Mouse (Mus musculus) gastrocnemius, postnatal 10 days (tissue): Measurements from ENCODE around the gene Gas2. TPM values are rescaled to one million over a fixed set of nuclear protein-coding genes. Genes with fewer than 3 reads are reported as not detected.

Source experiments
- DNase-seq: peaks from one replicate; pipeline ENCODE4 v3.0.0; 2021; ENCODE audit warnings: mixed read lengths
- total RNA-seq, 2 experiments: library from RNA; stranded (reverse); gene quantifications; 2 replicates each; pipeline ENCODE4 v1.2.3; 2021

The Gas2 gene
- total RNA-seq, 2 experiments from 2014 or later, result 14.4 to 16.8 TPM

DNA sequence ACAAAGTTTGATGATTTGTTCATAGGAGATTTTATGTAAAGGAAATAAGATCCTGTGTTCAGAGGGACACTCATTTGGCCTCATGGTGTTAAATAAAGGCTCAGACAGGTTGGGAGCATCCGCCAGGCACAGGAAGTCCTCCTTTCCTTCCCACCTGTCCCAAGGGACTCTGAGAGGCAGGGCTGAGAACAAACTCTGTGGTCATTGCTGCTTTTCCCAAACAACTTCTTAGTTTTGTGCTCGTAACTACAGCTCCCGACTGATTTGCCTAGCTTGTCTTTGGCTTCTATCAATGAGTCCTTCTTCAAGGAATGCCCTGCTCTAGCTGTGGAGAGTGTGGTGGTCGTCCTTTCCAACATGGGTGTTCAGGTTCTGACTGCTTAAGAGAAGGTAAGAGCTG is 18.3 kb downstream of the Gas2 start:
- no peak for DNase-seq

DNA sequence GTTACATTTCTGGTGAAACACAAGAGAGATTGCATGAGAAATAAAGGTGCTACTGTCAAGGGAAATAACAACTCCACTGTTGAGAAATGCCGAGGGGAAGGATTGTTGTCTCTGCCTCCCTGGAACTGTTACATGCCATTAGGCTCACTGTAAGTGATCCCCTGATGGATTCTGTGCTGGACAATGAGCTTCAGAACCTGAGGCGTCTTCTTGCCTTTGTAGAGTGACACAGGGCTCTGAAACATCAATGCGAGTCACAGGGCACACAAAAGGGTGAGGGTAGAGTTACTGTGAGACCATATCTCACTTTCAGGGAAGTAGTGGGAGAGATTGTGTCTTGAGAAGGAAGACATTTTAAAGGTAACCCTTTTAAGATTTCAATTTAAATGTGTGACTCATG is 23.5 kb downstream of the Gas2 start:
- DNase-seq, result no peak

DNA sequence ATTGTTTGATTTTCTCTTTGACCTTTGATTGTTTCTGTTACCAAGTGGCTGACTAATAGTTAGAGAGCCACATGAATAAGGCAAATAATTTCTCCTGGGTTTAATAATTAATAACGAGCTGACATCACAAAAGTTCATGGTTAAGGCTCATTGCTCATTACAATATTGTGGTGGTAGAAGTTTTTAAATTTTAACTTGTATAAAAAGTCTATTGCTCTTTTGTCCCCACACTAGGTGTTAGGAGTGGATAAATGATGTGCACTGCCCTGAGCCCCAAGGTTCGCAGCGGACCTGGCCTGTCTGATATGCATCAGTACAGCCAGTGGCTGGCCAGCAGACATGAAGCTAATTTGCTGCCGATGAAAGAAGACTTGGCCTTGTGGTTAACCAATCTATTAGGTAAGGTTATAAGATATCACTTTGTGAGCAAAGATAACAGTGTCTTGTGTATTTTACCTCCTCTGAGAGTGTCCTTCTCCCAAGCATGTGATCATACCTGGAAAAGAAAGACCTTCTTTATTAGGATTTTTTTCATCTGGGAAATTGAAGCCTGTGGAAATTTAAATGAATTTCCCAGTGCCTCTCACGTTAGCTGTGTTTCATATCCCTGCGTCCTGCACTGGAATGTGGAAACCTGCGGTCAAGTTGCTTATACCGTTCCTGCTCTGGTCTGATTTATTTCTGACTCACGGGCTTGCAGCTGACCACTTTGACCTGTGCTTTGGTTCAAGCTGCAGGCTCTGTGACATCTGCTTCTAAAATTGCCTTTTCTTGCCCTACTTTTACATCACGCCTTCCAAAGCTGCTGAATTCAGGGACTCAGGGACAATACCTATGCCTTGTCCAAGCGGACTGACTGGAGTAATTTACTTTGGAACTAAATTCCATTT is 26.1 kb downstream of the Gas2 start:
- no peak for DNase-seq

DNA sequence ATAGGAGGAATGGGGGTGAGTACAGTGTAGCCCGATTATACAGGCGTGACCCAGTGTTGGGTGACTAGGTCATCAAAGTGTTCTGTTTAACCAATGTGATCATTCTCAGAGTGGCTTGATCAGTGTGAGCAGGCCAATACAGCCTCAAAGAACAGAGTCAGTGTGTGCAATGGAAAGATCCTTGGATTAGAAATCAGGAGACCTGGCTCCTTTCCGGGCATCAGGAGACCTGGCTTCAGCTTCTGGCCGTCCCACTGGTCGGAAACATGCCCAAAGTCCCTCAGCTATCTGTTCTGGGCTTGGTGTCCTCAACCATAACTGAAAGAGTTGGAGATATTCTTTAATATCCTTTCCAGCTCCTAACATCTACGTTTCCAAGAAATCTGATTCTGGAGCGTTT is 27.8 kb downstream of the Gas2 start:
- DNase-seq, result no peak

DNA sequence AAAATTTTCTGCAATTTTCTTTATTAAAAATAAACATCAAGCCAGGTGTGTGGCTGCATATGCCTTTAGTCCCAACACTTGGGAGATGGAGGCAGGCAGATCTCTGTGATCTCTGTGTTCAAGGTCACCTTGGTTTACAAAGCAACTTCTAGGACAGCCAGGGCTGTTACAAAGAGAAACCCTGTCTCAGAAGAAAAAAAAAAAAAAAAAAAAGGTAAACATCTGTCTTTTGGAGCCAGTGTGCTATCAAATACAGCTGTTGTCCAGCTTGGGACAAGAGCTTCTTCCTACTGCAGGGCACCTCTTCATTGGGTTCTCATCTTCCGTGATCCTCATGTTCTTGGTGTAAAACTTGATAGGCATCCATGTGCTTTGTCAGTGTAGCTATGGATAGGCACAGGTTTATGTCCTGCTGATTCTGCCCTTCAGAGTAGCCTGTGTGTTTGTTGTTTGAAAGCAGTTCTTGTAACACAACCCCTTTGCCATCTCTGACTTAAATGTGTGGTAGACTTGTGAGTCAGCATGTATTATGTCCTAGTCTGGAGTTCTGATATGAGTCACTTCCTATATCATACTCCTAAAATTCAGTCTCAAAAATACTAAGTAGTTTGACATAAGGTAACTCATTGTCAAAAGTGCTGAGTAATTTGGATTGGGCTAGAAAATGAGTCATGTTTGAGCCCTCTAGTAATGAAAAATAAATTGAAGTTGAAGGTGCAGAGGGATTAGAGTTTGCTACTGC is 30.6 kb downstream of the Gas2 start:
- DNase-seq, result no peak

DNA sequence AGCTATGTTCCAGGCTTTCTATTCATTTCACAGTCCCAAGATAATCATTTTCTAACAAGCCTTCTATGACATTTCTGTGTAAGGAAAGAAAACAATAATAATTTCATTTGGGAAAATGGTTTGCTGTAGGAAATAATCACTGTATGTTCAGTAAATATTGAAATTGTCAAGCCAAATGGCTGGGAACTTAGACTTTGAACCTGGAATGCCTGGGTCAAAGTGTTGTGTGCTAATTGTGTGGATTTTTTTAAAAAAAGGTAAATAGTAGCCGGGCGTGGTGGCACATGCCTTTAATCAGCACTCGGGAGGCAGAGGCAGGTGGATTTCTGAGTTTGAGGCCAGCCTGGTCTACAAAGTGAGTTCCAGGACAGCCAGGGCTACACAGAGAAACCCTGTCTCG is 31.2 kb downstream of the Gas2 start:
- no peak for DNase-seq

DNA sequence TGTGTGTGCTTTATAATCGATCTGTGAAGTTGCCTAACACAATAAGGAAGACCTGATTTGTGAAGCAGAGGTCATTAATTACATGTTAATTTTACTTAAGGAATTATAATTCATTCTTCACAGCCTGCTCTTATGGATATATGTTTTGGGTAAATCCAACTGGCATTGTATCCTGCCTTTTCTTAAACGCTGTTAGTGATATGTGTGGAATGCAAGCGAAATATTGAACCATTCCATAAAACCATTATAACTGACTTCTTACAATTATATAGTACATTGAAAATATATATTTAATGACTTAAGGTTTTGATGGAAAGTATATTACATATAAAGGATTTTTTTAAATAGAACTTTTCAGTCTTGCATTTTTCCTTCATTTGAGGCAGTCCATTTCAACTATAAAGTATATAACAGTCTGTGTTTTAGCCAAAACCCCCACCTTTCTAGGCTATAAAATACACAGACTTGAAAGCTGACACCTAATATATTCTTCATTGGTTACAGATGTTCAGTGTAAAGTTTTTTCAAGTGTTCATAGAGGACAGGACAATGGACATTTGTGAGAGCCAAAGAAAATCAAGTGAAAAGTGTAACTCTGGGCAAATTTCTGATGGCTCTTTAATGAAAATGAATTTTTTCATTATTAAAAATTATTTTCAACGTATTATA is 32.5 kb downstream of the Gas2 start:
- DNase-seq, result no peak

DNA sequence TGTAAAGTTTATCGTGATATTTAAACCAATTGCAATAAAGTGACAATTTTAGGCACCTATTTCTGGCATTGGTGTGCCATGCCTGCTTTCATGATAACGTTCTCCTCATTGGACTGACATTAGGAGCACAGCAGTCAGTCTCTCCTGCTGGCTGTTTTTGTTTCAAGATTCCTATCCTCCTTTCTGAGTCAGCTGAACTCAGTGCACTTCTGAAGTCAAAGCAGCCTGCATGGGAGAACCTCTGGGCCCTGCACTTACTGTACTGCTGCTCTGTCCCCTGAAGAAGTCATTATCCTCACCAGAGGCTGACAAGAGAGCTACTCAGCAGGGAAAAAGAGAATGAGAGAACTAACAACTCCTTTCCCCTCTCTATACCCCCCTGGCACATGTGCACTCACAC is 33.1 kb downstream of the Gas2 start:
- DNase-seq, result no peak

DNA sequence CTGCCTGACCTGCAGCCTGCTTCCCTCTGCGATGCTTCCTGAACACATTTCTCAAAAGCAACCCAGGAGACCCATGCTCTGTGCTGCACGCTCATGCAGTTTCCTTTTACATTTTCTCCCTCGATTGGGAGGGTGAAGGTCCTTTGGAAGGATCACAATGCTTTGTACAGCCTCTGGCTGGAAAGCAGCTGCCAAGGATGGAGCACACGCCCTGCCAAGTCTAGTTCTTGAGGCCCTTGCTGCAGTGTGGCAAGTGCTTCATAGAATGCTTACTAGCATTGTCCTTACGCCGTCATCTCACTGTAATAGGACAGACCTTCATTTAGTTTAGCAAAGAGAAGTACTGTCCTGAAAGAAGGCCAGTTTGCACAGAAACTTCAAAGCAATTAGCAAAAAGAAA is 37.3 kb downstream of the Gas2 start:
- DNase-seq, result no peak

DNA sequence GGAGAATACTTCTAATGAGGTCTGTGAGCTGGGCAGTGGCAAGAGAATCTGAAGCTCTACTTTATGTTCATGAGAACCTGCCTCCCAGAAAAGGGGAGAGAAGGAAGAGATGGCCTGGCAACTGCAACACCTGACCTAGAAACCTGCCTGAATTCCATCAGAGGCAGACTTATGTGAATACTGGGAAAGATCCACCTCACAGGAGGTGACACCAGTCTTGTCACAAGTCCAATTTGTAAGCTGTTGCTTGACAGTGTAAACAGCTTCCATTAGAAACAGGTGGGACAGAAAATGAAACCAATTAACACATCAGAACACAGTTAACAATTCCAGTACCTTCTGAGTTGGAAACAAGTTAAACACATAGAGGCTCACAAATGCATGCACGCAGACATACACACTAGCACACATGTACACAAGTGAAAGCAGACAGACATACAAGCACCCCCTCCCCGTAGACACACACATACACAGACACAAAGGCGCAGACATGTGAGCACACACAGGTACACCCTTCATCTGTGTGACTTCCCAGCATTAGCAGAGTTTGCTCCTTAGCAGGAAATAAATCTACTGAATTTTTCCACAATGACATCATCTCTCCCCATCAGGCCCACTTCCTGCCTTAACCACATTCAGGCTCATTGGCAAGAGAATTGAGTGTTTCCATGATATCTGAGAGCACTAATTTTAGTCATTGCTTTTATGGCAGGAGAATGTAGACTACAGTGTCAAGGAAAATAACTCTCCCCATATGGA is 51.7 kb downstream of the Gas2 start:
- DNase-seq, result no peak

DNA sequence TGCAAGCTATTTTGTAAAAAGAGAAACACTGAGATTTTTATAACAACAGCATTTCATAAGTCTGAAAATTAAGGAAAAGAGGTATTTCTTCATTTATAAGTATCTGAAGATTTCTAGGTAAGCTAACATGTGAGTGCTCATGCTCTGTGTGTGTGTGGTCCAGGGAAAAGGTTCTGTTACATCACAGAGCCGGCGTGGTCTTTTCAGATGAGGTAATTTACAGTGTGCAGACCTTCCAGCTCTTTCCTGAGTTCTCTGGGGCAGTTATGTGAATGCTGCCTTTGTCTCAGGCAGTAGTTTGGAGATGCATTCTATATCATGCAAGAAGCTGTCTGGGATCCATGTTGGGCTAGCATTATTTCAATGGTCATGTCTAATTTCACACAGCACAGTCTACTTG is 52.3 kb downstream of the Gas2 start:
- DNase-seq, result no peak

DNA sequence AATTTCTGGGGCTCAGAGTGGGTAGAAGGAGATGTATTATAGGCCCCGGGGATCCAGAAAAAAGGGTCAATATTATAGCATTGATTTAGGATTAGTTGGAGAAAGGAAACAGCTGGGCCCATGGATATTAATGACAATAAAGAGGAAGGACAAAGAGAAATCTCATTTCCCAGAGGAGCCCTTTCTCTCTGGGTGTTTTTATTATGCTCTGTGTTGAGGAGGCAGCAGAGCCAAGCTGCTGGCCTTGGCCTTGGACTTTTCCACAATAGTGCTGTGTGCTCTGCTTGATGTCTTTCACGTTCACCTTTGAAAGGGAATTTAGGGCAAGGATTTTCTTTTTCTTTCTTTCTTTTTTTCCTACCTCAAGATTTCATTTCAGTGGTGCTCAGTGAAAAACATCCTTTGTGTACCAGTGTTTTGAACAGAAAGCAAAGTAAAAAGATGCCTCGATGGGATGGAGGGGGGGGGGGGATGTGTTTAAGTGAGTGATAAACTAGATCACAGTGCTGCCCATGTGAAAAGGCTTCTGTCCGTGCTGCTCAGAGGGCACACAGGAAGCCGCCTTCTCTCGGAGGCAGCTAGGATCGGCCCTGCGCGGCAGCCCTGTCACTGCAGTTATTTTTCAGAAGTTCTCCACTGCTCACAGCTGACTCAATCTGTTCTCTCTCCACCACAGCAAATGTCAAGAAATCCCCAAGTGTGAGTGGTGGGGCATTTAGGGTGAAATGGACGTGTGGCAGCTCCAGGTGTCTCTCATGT is 67.1 kb downstream of the Gas2 start:
- DNase-seq, result no peak

DNA sequence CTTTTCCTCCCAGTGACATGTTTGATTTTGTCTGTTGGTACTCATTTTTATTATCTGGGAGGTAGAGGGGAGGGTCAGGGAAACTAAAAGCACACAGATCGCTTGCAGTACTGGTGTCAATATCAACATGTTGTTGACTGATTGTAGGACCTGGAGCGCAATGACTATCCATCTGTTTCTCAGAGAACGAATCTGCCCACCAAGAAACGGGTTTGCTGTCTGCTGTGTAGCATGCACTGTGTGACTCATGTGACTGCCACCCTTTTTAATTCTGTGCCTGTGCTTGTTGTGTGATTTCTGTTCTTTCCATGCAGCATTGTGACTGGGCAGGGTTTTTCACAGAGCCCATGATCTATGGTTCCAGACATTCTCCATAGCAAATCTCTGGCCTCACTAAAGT is 69.4 kb downstream of the Gas2 start:
- DNase-seq, result no peak

DNA sequence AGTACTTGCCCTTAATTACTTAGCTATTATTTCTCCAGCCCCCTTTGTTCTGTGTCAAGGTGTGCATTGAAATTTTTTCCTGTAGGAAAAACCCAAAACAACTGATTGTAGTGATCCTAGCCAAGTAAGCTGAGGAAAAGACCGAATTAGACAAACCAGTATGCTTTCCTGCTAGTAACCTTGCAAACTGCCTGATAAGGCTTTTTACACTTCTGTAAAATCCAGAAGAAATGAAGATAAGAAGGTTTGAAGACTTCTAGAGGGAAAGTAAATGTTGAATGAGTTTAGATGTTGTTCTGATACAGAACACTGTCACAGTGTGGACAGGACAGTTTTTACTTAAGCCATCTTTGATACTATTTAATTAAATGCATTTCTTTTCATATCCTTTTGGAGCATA is 75.5 kb downstream of the Gas2 start:
- no peak for DNase-seq

DNA sequence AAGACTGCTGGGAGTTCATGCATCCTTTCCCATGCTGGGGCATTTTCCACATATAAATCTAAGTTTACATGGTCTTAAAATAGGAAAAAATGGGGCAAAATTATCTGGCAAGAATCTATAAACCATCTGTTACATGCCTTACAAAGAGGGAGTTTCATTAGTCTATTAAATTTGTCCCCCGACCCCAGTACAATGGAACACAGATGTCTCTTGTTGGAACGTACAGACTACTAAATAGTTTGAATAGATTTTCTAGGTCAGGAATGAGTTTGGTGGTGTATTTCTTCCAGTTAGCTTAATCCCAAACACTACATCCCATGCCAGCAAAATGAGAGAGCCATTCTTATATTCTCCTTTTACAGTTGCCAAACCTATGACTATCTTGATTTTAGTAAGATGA is 78.6 kb downstream of the Gas2 start:
- DNase-seq, result no peak

DNA sequence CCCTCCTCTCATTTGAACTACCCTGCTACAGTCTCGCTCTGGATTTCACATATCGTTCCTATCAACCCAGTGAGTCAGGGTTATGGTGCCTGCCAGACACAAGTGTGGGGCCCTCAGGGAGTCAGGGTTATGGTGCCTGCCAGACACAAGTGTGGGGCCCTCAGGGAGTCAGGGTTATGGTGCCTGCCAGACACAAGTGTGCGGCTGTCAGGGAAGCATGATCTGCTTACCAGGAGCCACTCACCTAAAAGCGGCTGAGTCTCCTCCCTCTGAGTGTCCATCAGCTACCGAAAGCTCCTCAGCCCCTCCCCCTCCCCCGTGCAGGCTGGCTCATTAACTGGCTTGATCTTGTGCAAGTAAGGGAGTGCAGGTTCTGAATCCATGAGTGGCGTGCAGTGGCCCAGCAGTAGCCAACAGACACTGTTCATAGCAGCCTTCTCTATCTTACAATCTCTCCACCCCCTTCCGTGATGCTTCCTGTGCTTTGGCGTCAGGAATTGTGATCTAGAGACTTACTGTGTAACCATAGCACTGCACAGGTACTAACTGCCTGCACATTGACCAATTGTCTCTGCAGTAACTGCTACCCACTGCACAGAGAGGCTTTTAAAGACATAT is 93.7 kb downstream of the Gas2 start:
- DNase-seq, result no peak

DNA sequence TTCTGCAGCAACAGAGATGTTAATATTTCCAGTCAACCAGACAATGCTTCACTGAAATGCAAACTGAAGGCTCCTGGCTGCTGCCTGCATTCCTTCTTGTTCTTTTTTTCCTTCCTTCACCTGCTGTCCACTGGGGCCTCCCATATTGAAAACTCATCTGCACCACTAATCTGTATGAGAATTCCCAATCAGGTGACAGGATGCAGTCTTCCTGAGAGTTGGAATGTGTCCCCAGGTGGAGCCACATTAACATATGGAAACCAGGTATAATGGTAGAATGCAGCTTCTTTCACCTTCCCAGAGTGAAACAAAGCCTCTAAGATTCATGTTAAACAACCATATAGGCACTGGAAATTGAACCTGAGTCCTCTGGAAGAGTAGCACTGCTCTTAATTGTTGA is 96.0 kb downstream of the Gas2 start:
- DNase-seq, result no peak

DNA sequence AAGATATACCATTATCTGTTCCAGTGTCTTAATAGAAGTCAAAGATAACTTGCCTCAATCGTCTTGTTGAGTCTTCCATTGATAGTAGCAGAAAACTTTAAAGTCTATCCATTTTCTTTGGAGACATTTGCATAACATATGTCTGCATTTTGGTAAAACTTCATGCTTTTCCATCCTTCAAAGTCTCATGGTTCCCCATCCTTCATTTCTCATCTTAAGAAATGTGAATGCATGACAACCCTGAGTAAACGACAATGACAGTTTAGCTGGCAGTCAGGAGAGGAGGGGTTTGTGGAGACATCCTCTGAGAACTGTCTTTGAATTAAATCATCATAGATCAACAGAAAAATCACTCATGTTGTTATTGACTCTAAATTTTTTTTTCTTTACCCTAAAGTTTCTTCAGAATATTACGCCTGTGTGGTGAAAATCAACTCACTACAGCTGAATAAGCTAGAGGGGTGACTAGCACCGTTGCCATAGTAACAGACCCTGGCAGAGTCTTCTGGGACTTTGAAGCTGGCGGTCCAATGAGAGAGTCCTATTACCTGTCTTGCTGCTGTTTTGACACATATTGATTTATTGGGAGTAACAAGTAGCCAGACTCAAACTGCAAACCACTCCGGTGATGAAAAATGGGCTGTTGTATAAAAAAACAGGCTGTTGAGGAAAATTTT is 99.0 kb downstream of the Gas2 start:
- DNase-seq, result no peak

DNA sequence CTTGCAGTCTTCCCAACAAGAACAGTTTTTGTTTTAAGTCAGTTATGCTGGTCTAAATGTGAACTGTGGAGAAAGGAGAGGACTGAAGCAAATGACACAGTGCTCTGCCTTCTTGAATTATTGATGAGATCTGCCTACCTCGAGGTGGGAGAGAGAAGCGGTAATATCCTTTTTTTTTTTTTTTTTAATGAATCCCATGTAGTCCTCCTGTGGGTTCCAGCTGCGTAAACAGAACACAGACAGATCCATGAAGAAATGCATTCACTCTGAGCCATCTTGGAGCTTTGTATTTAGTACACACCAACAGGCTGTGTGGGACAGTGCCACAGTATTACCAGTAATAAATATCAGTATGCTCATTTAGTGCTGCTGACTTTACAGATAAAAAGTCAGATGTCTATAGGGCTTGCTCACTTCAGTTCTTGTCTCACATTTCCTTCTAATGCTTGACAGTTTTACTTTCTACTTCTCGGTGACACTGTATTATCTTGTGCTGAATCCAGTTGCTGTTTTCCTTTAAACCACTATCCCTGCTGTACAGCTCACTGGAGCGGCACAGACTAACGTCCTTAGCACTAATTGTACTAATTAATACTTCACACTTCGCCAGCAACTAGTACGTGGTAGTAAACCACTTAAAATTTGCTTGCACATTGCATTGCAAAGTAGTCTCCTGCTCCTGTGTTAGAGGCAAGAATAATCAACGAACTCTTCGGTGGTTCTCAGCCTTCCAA is 100.6 kb downstream of the Gas2 start:
- no peak for DNase-seq

DNA sequence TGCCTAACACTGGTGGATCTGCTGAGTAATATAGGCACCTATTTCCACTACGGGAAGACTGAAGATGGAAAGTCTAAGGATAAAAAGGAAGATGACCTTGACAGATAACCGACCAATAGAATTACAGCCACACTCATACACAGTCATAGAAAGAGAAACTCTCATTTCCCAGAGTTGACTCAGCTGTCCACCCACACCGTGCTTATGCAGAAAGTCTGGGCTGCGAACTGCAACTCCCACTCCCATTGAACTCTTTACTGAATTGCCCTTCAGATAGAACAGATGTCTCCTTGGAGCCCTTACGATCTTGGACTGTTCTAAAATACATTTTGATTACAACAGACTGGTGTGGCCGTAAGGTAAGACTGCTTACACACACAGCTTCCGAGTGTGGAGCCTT is 102.9 kb downstream of the Gas2 start:
- no peak for DNase-seq
